Mouse (Mus musculus): ENCODE results near the gene Pitpnc1. TPM values are rescaled to one million over a fixed set of nuclear protein-coding genes. Genes with fewer than 3 reads are reported as not detected.

Gene Pitpnc1
- total RNA-seq, 2 experiments from 2014 or later: 60.0 to 78.1 TPM

GRCm38 (mm10) chr11:107222531-107223168, 247.8 kb downstream of the Pitpnc1 start:
- intact Hi-C loops (cut with DNase I): no loop called here
- DNase-seq: no peak

- intact Hi-C loops (cut with DNase I): no loop called here
- no peak for DNase-seq
Observed at GRCm38 (mm10) chr11:107215111-107215510, 255.4 kb downstream of the Pitpnc1 start.

- intact Hi-C loops (cut with DNase I): loop anchor here (5.0 kb wide), 1 partner anchor 259 kb away; the partner anchor contains the start of gene Pitpnc1
- DNase-seq: no peak
Observed at GRCm38 (mm10) chr11:107213745-107214144, 256.8 kb downstream of the Pitpnc1 start.

- intact Hi-C loops (cut with DNase I): loop anchor here (5.0 kb wide), 1 partner anchor 262 kb away; the partner anchor contains the start of gene Pitpnc1
- no peak for DNase-seq
Observed at GRCm38 (mm10) chr11:107209818-107210217, 260.7 kb downstream of the Pitpnc1 start.

GRCm38 (mm10) chr11:107201773-107202172, 268.7 kb downstream of the Pitpnc1 start:
- DNase-seq: no peak
- intact Hi-C loops (cut with DNase I): no loop called here

- intact Hi-C loops (cut with DNase I): no loop called here
Observed at GRCm38 (mm10) chr11:107199281-107199680, 271.2 kb downstream of the Pitpnc1 start.

GRCm38 (mm10) chr11:107195334-107195733, 275.2 kb downstream of the Pitpnc1 start:
- DNase-seq: no peak
- intact Hi-C loops (cut with DNase I): no loop called here

More at GRCm38 (mm10) chr11:107199281-107199680, 271.2 kb downstream of the Pitpnc1 start:
- no peak for DNase-seq

- DNase-seq: no peak
- intact Hi-C loops (cut with DNase I): no loop called here
Observed at GRCm38 (mm10) chr11:107190376-107190775, 280.1 kb downstream of the Pitpnc1 start.

GRCm38 (mm10) chr11:107188565-107189552, 281.6 kb downstream of the Pitpnc1 start, which contains the start of gene Nol11:
TSS of gene Nol11 (minus strand) at chr11:107189381.
- peak; percentile 97 to 99 for DNase-seq
- intact Hi-C loops (cut with DNase I): no loop called here

- intact Hi-C loops (cut with DNase I): no loop called here
- DNase-seq: no peak
Observed at GRCm38 (mm10) chr11:107183777-107184176, 286.7 kb downstream of the Pitpnc1 start.

- no peak for DNase-seq
- intact Hi-C loops (cut with DNase I): no loop called here
Observed at GRCm38 (mm10) chr11:107161215-107161614, 309.3 kb downstream of the Pitpnc1 start.

GRCm38 (mm10) chr11:107159034-107159433, 311.5 kb downstream of the Pitpnc1 start:
- no peak for DNase-seq
- intact Hi-C loops (cut with DNase I): no loop called here

Other genes with a start within 250 kb of the Pitpnc1 start
- 100 to 1,000 TPM in 1 of 2 experiments, 10 to 100 TPM in 1; 97.9 to 101 TPM for gene Psmd12, start 8.8 kb upstream of the Pitpnc1 start, total RNA-seq (2021)
- 10 to 100 TPM; 13.9 to 14.2 TPM for gene Helz, start 77.2 kb upstream of the Pitpnc1 start, total RNA-seq (2021)
- gene Cacng1, start 245.8 kb upstream of the Pitpnc1 start, total RNA-seq (2021): 100 to 1,000 TPM; 254 to 261 TPM

Measured in gastrocnemius, postnatal 36 days (tissue).